Mouse (Mus musculus): Measurements from ENCODE around the gene Hoxc9.

GRCm38 (mm10) chr15:103001370-103001769 is 25.1 kb downstream of the Hoxc9 start:
- 0 out of 2 replicates have a peak, but pooled peaks have one; percentile 14 for TF ChIP-seq POLR2A (IDR thresholded peaks at IDR 0.05; ENCODE audit: low read depth, low read length)
- TF ChIP-seq CTCF (IDR thresholded peaks at IDR 0.05; ENCODE audit: borderline replicate concordance, insufficient read depth, low read length) = no peak

Data from embryonic fibroblast, embryonic 13.5 days (primary cell).